Comparison of ENCODE assay signal across 30 mouse cellular contexts in the genomic region with DNA sequence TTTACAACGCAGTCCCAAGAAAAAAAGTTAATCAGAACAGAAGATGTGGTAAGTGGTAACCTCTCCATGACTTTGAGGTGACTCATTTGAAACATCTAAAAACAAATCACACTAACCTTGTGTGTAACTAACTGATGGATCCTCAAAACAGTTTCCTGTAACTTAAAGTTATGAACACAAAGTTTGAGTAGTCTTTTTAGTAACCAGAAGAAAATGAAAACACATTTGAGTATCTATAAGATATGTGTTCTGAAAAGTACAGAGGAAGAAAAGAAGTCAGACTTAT. TPM values are rescaled to one million over a fixed set of nuclear protein-coding genes. Genes with fewer than 3 reads are reported as not detected.
A peak's percentile ranks its signal among the peaks of the same experiment; 100 is the strongest.
DNase-seq lines count a peak whose midpoint lies in the region; ATAC-seq and TF ChIP-seq lines count a peak whose summit lies in the region.
"Had no signal": no experiment of that assay in that cellular context is flagged by ENCODE, and none has a peak within 500 bp of the region (broad histone marks: within the 10 kb centered on the region; RNA-seq: fewer than 3 reads in every experiment).

No protein-coding gene starts in this region.

- H3K27ac ChIP-seq in kidney, postnatal 0 days = no peak overlapping the region
- H3K27ac ChIP-seq: embryonic facial prominence, embryonic 13.5 days; embryonic facial prominence, embryonic 15.5 days; forebrain, embryonic 10.5 days; forebrain, embryonic 12.5 days had no signal

- in situ Hi-C loops in Patski (cut with MboI; ENCODE audit: low pct_unique_long_range_greater_than_20kb) = no loop called here

- WGBS in kidney, postnatal 0 days = 82% methylated on average over 1 of the region's 1 CpGs

- intact Hi-C loops in left cerebral cortex, postnatal 10 days (cut with DNase I) = no loop called here

- H3K4me2 ChIP-seq in kidney, postnatal 0 days (ENCODE audit: low read length) = no peak overlapping the region
- H3K4me2 ChIP-seq: embryonic facial prominence, embryonic 13.5 days; embryonic facial prominence, embryonic 15.5 days; forebrain, embryonic 12.5 days had no signal

- no peaks in the 10 kb centered on the region for H3K9me3 ChIP-seq in kidney, postnatal 0 days (replicated peaks; ENCODE audit: low read length)
- H3K9me3 ChIP-seq: embryonic facial prominence, embryonic 13.5 days; embryonic facial prominence, embryonic 15.5 days; forebrain, embryonic 10.5 days; forebrain, embryonic 12.5 days; G1E had no signal

- no peaks in the 10 kb centered on the region for H3K4me1 ChIP-seq in kidney, postnatal 0 days (replicated peaks; ENCODE audit: insufficient read depth, low read length)
- H3K4me1 ChIP-seq: embryonic facial prominence, embryonic 13.5 days; embryonic facial prominence, embryonic 15.5 days; forebrain, embryonic 10.5 days; forebrain, embryonic 12.5 days had no signal

- H3K4me3 ChIP-seq in kidney, postnatal 0 days (replicated peaks; ENCODE audit: low read depth, low read length) = no peak overlapping the region
- H3K4me3 ChIP-seq: embryonic facial prominence, embryonic 13.5 days; embryonic facial prominence, embryonic 15.5 days; erythroblast, embryonic 14.5 days; forebrain, embryonic 10.5 days; forebrain, embryonic 12.5 days had no signal

- no peak for ATAC-seq in kidney, postnatal 0 days (replicated peaks; ENCODE audit: low FRiP score, low read depth)
- peak; percentile 83 for ATAC-seq in Patski
- ATAC-seq: forebrain, embryonic 14.5 days; forebrain, embryonic 16.5 days had no signal

- TF ChIP-seq CTCF in kidney, postnatal 0 days (IDR thresholded peaks at IDR 0.05; ENCODE audit: low read depth) = no peak
- TF ChIP-seq CTCF in Patski (IDR thresholded peaks at IDR 0.05) = no peak

- CTCF ChIA-PET in Patski (lab: Charles Lee) = interaction anchor here (1.1 to 1.6 kb wide), 2 partner anchors 16 to 31 kb away, joined by 3 read pairs; no protein-coding TSS in a partner anchor

- no peak overlapping the region for H3K9ac ChIP-seq in kidney, postnatal 0 days (ENCODE audit: low read depth, low read length)
- H3K9ac ChIP-seq: embryonic facial prominence, embryonic 13.5 days; embryonic facial prominence, embryonic 15.5 days; forebrain, embryonic 12.5 days had no signal

- H3K27me3 ChIP-seq in kidney, postnatal 0 days (ENCODE audit: insufficient read depth, low read length) = no peaks in the 10 kb centered on the region
- no peaks in the 10 kb centered on the region for H3K27me3 ChIP-seq in Patski
- H3K27me3 ChIP-seq: CH12.LX; embryonic facial prominence, embryonic 13.5 days; embryonic facial prominence, embryonic 15.5 days; forebrain, embryonic 12.5 days had no signal

- peak; percentile 12 for DNase-seq in kidney, postnatal 0 days (ENCODE audit: low spot score)
- DNase-seq in kidney, adult 11 months = no peak
- DNase-seq in 416B (ENCODE audit: low read depth) (peak; percentile 59), Patski (ENCODE audit: low read depth, low spot score) (peak; percentile 34)
- DNase-seq in urinary bladder, postnatal 25 days (ENCODE audit: low spot score) = no peak
- DNase-seq in left cerebral cortex, postnatal 10 days (ENCODE audit: extremely low spot score in 1 of 2, low spot score in 2 of 2) = no peak
- no peak for DNase-seq in layer of hippocampus, postnatal 25 days (ENCODE audit: extremely low spot score in 1 of 2, low spot score in 1 of 2)
- DNase-seq: adrenal gland, postnatal 10 days; adrenal gland, postnatal 25 days; cerebellum, adult 11 months; cerebellum, adult 18-20 months; cerebellum, adult 8-10 months; cerebellum, adult 9-11 months; cerebellum, postnatal 14 days; cerebellum, postnatal 36 days; embryo, embryonic 11 days had no signal

- peaks cover 5% of the 10 kb centered on the region; the same call in 1 of the 2 replicates for H3K36me3 ChIP-seq in kidney, postnatal 0 days (ENCODE audit: insufficient read depth, low read length)
- H3K36me3 ChIP-seq: embryonic facial prominence, embryonic 15.5 days had no signal

- POLR2A ChIA-PET in Patski (lab: Charles Lee) = no interaction called here

RNA-seq across cellular contexts. Expression of a gene that starts 51.7 kb away (rescaled TPM):
- polyA plus RNA-seq in kidney, postnatal 0 days (2015; fragmentation: Nextera tagmentation; extraction: Ambion mirVana) = 0.06 TPM in 1 of 2 replicates, not detected in the other
- 0.03 TPM for polyA plus RNA-seq in Patski (2021)
- not detected for total RNA-seq in left cerebral cortex, postnatal 10 days (2021)
- total RNA-seq in layer of hippocampus, postnatal 25 days (2021) = not detected
- total RNA-seq: adrenal gland, postnatal 25 days had no signal
- polyA plus RNA-seq: embryonic facial prominence, embryonic 11.5 days; embryonic facial prominence, embryonic 13.5 days; forebrain, embryonic 10.5 days; forebrain, embryonic 12.5 days; forebrain, embryonic 14.5 days; forebrain, embryonic 16.5 days had no signal

RNA-seq across cellular contexts. Expression of a gene that starts 52.4 kb away (rescaled TPM):
- polyA plus RNA-seq in kidney, postnatal 0 days (2015; fragmentation: Nextera tagmentation; extraction: Ambion mirVana) = 0.08 TPM in 1 of 2 replicates, not detected in the other
- not detected for polyA plus RNA-seq in Patski (2021)
- not detected for total RNA-seq in left cerebral cortex, postnatal 10 days (2021)
- total RNA-seq in layer of hippocampus, postnatal 25 days (2021) = not detected
- total RNA-seq: adrenal gland, adult 2 months; adrenal gland, postnatal 10 days; adrenal gland, postnatal 25 days; adrenal gland, postnatal 4 days; CH12.LX; common myeloid progenitor, adult 5-6 weeks had no signal
- polyA plus RNA-seq: adrenal gland, adult 2 months; brain, embryonic 14.5 days; erythroblast, embryonic 14.5 days; G1E had no signal

Comparison
In these comparisons a context has a peak if more than half of its experiments do, and no peak if none do; other contexts are left out.
1. DNase-seq: peak in kidney, postnatal 0 days (single experiment), 416B (single experiment) and Patski (single experiment); none in kidney, adult 11 months (single experiment), urinary bladder, postnatal 25 days (single experiment), left cerebral cortex, postnatal 10 days (0 of 2) and layer of hippocampus, postnatal 25 days (0 of 2).